1 mouse cellular context compared by ENCODE assay signal in the genomic region with DNA sequence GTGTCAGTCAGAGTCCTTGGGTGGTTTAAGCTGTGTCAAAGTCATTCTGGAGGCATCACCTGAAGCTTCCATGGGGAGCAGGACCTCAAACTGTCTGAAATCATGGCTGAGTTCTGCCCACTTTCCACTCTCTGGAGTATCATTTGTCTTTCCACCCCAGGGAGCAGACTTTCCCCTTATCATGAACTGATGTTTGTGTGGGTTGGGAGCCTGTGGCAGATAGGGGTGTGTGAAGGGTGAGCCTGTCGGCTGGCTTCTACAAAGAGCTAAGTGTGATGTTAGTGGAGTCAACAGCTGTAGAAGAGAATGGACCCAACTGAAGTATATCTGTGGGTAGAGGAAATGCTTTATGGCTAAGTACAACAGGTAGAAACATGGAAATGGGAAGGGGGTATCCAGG.
TF ChIP-seq lines count a peak whose summit lies in the region.

No protein-coding gene starts in this region.

TF ChIP-seq in MEL, 35 proteins besides CTCF, POLR2A, EP300 and RAD21 (continued from another document):
- no peak for TF ChIP-seq BHLHE40 (IDR thresholded peaks at IDR 0.05; ENCODE audit: borderline replicate concordance, low read depth, low read length)
- no peak for TF ChIP-seq UBTF (IDR thresholded peaks at IDR 0.05; ENCODE audit: borderline replicate concordance, insufficient read depth, low read depth, low read length)
- no peak for TF ChIP-seq MEF2A (IDR thresholded peaks at IDR 0.05; ENCODE audit: extremely low read depth, insufficient replicate concordance, low read depth, low read length, poor library complexity, severe bottlenecking)
- no peak for TF ChIP-seq ZKSCAN1 (IDR thresholded peaks at IDR 0.05; ENCODE audit: low read depth, low read length)
- TF ChIP-seq USF2 (IDR thresholded peaks at IDR 0.05; ENCODE audit: borderline replicate concordance in 1 of 2, insufficient read depth in 1 of 2, low read depth in 1 of 2, low read length in 2 of 2), result no peak
- TF ChIP-seq ETS1 (IDR thresholded peaks at IDR 0.05; ENCODE audit: low read depth, low read length), result no peak
- no peak for TF ChIP-seq CHD1 (IDR thresholded peaks at IDR 0.05; ENCODE audit: low read depth, low read length)
- no peak for TF ChIP-seq MXI1 (IDR thresholded peaks at IDR 0.05; ENCODE audit: low read depth, low read length)
- TF ChIP-seq MYB (IDR thresholded peaks at IDR 0.05; ENCODE audit: low read depth, low read length), result no peak
- no peak for TF ChIP-seq GABPA (IDR thresholded peaks at IDR 0.05; ENCODE audit: low read depth, low read length)
- TF ChIP-seq TCF12 (IDR thresholded peaks at IDR 0.05; ENCODE audit: low read depth, low read length), result peak; percentile 30; the same call in 1 of the 2 replicates
- peak; percentile 30; the same call in 1 of the 2 replicates for TF ChIP-seq SIN3A (IDR thresholded peaks at IDR 0.05; ENCODE audit: low read length)
- no peak for TF ChIP-seq NELFE (IDR thresholded peaks at IDR 0.05; ENCODE audit: low read depth, low read length)
- no peak for TF ChIP-seq MAX (IDR thresholded peaks at IDR 0.05; ENCODE audit: low read length)
